Mouse (Mus musculus): ENCODE measurements at regions not wholly inside any gene's neighbourhood (a gene's known extent, or its start where the extent isn't known, plus 50 kb on each side); places are given as distances from the start of the nearest gene placed in this dataset.
"Not testable (repeated sequence)": the region's sequence is repeated elsewhere in the genome, so short reads cannot be mapped to it uniquely, and the experiment has no call there.

DNA sequence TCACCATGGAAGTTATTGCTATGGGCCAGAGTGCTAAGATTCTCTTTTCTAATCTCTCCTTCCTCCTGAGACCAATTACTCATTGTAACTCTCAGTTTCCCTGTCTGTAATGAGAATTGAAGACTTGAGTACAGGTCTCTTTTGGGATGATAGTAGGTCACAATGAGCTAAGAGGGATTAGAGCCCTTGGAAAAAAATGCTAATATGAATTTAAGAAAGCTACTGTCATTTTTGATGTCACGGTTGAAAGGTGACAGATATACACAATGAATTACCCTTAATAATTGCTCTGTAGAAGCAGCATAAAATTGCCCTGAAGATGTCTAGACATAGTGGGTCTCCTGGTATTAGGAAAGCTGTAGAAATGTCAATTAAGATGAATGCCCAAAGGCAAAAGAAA is 178.2 kb downstream of the Kcna4 start:
- intact Hi-C loops (cut with DNase I): no loop called here
- no peak for DNase-seq (ENCODE audit: extremely low spot score in 1 of 2, low spot score in 2 of 2)

- intact Hi-C loops (cut with DNase I): no loop called here
- no peak for DNase-seq (ENCODE audit: extremely low spot score in 1 of 2, low spot score in 2 of 2)
These were observed 213.4 kb downstream of the Kcna4 start for GRCm38 (mm10) chr2:107503646-107504379.

DNA sequence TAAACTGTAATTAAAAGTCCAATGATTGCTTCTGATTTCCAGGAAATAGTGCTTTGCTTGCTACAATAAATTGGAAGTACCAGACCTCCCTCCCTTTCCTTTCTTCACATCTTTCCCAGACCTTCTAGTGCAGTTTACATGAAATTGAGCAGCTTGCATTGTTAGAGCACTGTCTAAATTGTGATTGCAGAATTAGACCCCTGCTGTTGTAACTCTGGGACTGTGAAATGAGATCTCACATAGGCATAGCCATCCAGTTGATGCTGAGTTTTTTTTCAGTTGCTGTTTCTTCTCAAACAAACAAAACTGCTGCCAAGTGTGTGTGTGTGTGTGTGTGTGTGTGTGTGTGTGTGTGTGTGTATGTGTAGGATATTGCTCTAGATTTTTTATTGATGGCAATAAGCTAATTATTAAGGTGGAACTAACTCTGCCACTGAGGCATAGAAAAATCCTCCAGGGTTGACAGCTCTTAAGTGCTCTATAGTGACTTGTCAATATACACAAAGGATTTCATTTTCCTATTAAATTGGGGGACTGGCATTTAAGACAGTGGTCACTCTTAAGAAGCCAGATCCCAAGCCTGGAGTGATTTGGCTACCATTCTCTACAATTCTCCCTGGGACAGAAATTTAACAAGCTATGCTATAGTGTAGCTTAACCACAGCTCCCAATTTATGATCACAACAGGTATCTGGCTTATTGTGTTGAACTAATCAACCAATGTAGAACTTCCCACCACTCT is 217.2 kb downstream of the Kcna4 start:
- DNase-seq (ENCODE audit: extremely low spot score in 1 of 2, low spot score in 2 of 2): no peak
- intact Hi-C loops (cut with DNase I): no loop called here

- DNase-seq (ENCODE audit: extremely low spot score in 1 of 2, low spot score in 2 of 2); intact Hi-C loops (cut with DNase I): not testable (repeated sequence)
These were observed 225.0 kb downstream of the Kcna4 start for GRCm38 (mm10) chr2:107515486-107515885.

DNA sequence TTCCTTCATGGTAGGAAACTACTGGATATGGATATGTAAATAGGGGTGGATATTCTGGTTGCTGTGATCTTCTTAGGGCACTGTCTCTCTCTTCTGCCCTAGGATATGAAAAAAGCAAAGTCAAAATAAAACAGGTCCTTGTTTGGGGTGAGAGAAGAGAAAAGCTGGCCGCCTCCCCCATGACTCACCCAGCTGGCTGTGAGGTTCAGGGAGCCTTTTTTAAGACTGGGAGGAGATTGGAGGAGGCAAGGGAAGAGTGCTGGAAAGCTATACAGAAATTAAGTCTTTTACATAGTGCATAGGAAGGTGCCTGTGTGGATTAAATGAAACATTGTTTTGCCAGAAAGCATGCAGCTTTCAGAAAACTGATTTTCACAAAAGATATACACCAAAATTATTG is 227.7 kb downstream of the Kcna4 start:
- DNase-seq (ENCODE audit: extremely low spot score in 1 of 2, low spot score in 2 of 2): peak in 1 of 2 experiments; percentile 17
- intact Hi-C loops (cut with DNase I): no loop called here

GRCm38 (mm10) chr2:107518759-107519158 is 228.3 kb downstream of the Kcna4 start:
- intact Hi-C loops (cut with DNase I): no loop called here
- DNase-seq (ENCODE audit: extremely low spot score in 1 of 2, low spot score in 2 of 2): no peak

DNA sequence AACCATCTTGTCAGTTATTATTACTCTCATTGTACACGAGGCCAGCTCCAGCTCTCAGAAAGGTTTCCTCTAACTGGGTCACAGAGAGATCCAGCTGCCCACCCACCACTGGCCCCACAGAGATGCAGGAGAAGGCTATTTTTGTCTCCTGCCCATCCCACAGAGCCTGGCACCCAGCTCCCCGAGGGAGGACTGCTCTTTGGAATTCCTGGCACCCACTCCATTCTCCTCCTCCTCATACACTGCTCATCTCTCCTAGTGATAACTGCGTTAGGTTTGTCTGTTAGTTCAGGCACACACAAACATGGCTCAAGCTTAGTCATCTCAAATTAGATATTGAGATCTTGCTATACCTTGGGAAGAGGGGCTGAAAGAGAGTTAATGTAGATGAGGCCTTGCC is 228.9 kb downstream of the Kcna4 start:
- intact Hi-C loops (cut with DNase I): no loop called here
- peak; percentile 36 to 48 for DNase-seq (ENCODE audit: extremely low spot score in 1 of 2, low spot score in 2 of 2)

DNA sequence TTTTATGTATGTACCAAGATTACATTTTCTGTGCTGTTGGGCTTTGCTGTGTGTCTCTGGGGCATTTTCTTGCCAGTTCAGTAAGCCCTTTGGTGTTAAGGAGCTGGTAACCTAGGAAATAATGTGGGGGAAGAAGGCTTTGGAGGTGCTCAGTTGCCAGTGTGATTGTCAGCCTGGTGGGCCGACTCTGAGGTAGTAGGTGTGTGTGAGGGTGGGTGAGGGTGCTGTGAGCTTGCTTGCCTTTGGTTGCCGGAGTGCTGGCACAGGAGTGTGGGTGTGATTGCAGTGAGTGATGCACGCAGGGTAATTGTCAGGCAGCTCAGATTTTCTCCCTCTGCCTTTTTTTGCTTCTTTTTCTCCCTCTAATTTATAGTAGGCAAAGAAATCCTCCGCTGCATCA is 229.3 kb downstream of the Kcna4 start:
- DNase-seq (ENCODE audit: extremely low spot score in 1 of 2, low spot score in 2 of 2): peak; percentile 9 to 17
- intact Hi-C loops (cut with DNase I): no loop called here

GRCm38 (mm10) chr2:107543161-107543560 is 252.7 kb downstream of the Kcna4 start:
- DNase-seq (ENCODE audit: extremely low spot score in 1 of 2, low spot score in 2 of 2): no peak

DNA sequence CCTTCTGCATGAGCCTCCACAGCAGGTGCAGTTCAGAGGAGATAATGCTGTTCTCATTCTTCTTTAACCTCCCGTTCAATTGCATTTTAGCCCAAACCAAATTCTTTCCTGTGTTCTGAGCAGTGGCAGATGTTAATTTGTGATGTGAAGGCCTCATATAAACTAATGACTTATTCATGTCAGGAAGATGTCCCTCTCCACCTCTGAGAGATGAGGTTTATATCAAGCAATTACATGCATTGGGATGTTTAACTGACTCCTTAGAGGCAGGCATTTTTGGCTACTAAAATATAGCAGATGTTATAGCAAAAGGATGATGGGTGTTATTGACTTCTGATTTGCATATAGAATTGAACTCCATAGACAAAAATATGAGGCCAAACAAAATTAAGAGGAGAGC is 262.1 kb downstream of the Kcna4 start:
- intact Hi-C loops (cut with DNase I): no loop called here
- DNase-seq (ENCODE audit: extremely low spot score in 1 of 2, low spot score in 2 of 2): no peak

More at GRCm38 (mm10) chr2:107543161-107543560, 252.7 kb downstream of the Kcna4 start:
- intact Hi-C loops (cut with DNase I): no loop called here

GRCm38 (mm10) chr2:107556239-107556638 is 265.8 kb downstream of the Kcna4 start:
- no peak for DNase-seq (ENCODE audit: extremely low spot score in 1 of 2, low spot score in 2 of 2)
- intact Hi-C loops (cut with DNase I): no loop called here

DNA sequence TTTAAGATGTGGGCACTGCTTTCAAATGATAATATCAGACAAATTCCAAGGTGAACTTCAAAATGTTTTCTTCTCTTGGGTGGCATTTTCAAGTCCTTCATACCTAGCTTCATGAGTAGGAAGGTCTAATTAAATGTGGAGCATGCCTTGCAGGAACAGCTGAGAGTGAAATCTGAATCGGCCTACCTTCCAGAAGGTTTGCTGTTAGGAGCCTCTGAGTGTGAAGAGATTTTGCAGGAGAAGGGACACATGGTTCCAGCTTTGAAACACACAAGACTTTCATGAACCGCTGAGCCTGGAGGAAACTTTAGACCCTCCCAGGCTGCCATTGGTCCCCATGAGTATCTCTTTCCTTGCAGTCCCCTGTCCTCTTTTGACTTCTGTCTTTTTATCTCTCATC is 279.2 kb downstream of the Kcna4 start:
- no peak for DNase-seq (ENCODE audit: extremely low spot score in 1 of 2, low spot score in 2 of 2)
- intact Hi-C loops (cut with DNase I): no loop called here

- DNase-seq (ENCODE audit: extremely low spot score in 1 of 2, low spot score in 2 of 2): no peak
- intact Hi-C loops (cut with DNase I): no loop called here
These were observed 319.6 kb downstream of the Kcna4 start for GRCm38 (mm10) chr2:107609872-107610559.

DNA sequence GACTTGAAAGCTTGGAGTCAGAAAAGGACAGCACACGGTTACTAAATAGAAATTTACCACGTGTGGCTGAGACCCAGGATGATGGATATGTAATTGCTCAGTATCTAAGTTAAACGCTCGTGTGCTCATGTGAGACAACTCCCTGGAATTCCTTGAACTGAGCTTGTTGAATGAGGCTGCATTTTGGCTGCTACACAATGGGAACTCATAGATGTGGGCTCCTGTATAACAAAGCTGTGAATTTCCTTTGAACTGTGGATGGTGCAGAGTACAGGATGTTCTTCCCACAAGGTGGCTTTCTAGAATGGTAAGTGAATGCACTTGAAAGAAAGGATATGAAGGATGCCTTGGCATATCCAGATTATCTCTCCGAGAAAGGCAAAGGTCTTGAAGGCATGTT is 321.4 kb downstream of the Kcna4 start:
- DNase-seq (ENCODE audit: extremely low spot score in 1 of 2, low spot score in 2 of 2): no peak
- intact Hi-C loops (cut with DNase I): no loop called here

DNA sequence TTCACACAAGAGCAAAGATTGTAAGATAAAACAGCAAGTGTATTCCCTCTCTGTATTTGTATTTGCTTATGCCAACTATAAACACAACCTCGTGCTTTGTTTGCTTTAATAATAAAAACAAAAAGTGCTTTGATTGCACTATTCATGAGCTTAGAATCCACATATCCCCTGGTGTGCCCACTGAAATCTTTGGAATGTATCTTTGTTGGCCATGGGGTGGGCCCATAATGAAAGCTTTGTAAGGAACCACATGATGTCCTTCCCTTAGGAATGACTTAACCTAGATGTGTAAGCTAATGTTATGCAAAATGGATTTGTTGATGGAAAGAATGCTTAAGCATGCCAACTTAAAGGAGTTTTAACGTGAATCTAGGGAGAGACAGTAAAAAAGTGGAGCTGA is 321.8 kb downstream of the Kcna4 start:
- no peak for DNase-seq (ENCODE audit: extremely low spot score in 1 of 2, low spot score in 2 of 2)
- intact Hi-C loops (cut with DNase I): no loop called here

DNA sequence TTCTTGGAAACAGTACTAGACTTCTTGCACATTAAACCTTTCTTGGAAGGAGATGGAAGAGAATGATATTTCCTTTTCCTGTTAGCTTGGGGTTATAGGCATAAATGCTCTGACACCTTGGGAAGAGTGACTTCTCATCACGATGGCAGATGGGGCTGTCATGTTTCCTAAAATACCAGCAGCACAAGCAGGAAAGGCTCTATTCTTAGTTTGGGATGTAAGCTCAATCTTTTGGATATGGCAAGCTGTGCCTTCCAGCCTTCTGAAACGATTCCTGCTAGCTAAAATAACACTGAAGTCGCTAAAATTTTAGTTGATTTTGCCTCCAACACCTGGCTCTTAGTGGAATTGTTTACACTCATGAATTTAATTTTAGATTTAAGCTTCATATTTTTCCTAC is 324.3 kb downstream of the Kcna4 start:
- DNase-seq (ENCODE audit: extremely low spot score in 1 of 2, low spot score in 2 of 2): peak in 1 of 2 experiments; percentile 49
- intact Hi-C loops (cut with DNase I): no loop called here

DNA sequence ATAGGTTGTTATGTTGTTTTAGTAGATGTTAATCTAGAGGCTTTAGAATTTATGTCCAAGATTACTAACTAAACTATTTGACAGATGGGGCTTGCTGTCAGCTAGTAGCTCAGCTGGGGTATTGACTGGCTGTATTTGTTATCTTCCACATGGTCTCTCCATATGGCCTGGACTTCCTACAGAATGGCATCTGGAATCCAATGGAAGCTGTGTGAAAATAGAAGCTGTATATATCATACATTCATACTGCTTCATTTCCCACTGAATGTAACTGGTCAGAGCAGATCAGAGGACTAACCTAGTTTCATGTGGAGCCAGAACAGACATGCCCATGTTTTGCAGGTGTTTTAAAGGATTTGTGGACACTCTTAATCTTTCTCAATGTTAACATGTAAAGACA is 337.0 kb downstream of the Kcna4 start:
- intact Hi-C loops (cut with DNase I): loop anchor here (10.0 kb wide), 1 partner anchor 227 kb away; no protein-coding TSS in a partner anchor
- DNase-seq (ENCODE audit: extremely low spot score in 1 of 2, low spot score in 2 of 2): peak in 1 of 2 experiments; percentile 8

GRCm38 (mm10) chr2:107659176-107659575 is 368.7 kb downstream of the Kcna4 start:
- intact Hi-C loops (cut with DNase I): no loop called here
- no peak for DNase-seq (ENCODE audit: extremely low spot score in 1 of 2, low spot score in 2 of 2)
